Mouse (Mus musculus) embryo, embryonic 10.5 days (tissue): ENCODE measurements around the gene Lemd1.
A peak's percentile ranks its signal among the peaks of the same experiment; 100 is the strongest.

Experiments
- DNase-seq: peaks from one replicate; pipeline ENCODE4 v3.0.0-alpha.2; 2015; ENCODE audit warnings: low spot score

Gene Lemd1

DNA sequence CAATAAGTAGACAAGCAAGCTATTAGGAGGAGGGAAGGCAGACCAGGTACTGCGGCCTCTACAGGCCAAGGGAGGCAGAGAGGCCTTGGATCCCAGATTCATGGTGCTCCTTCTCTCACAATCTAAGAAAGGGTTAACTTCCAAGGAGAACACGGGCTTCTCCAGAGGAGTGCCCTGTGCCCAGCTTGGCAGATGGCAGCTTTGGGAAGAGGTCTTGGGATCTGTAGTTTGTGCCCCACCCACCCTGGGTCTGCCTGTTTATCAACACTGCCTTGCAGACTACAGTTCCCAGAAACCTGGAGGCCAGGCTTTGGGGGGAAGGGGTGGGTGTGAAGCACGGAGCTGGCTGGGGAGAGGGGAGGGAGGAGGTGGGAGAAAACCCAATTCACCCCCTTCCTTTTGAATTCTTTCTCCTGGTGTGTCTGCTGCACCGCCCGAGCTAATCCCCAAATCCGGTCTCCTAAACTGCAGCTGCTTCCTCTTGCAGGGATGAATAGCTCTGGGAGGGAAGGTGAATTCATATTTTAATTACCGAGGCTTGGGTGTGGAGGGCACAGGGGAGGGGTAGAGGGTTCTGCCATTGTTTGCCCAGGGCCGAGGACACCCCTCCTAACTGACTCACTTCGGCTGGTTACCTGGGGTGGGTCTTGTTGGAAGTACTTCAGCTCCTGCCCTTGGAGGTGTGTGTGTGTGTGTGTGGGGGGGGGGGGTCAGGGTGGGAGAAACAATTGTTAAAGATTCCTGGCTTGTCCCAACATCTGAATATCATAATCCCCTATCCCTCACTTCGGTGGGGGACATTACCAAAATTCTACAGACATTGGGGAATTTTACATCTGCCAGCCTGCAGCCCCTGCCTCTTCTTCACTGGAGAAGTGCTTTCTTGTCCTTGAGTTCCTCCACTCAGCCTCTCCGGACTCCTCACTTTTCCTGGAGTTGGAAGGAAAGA lies 9.6 kb downstream of the Lemd1 start:
- peak; percentile 79 for DNase-seq

DNA sequence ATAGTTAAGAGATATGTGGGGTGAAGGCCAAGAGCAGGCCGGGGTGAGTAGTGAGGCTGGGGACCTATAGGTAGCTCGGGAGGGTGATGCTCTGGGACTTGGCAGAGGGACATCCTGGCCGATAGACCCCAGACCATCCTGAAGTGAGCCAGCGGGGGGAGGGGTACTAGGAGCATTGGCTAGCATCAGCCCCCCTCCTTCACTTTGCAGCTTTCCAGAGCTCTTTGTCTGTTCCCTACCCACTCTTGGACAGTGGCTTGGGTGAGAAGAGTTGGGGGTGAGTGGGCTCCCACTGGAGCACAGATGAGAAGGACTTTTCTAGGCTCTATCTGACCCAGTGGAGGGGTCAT lies 10.3 kb downstream of the Lemd1 start:
- DNase-seq: peak; percentile 1

DNA sequence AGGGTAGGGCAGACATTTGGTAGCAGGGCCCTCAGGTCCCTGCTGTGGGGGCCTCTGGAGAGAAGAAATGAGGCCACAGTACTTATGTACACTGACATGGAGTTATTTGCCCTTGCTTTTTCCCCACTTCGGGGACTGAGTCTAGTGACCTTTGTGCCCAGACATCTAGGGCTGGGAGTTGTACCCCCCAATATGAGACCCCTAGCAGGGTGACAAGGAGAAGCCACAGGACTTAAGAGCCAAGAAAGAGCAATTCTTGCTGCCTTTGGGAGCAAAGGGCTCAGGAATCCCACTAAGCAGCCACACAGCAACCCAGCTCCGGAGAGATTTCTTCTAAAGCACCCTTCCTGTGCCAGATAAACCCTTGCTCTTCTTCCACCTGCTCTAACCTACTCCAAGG lies 10.7 kb downstream of the Lemd1 start:
- DNase-seq: no peak

DNA sequence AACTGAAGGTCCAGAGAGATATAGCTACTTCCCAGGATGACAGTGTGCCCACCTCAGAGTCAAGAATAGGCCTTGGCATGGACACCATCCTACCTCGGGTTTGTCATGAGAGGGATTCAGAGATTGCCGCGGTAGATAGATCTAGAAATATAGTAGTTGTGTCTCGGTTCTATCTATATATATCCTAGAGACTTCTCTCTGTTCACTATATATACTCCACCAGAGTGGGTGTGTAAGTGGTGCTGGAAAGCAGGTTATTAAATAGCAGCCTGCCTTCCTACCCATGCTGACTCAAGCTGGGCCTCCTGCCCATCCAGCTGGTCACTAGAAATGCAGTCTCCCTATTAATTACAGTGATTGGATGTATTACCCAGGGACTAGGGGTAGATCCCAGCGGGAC lies 11.5 kb downstream of the Lemd1 start:
- DNase-seq: no peak

DNA sequence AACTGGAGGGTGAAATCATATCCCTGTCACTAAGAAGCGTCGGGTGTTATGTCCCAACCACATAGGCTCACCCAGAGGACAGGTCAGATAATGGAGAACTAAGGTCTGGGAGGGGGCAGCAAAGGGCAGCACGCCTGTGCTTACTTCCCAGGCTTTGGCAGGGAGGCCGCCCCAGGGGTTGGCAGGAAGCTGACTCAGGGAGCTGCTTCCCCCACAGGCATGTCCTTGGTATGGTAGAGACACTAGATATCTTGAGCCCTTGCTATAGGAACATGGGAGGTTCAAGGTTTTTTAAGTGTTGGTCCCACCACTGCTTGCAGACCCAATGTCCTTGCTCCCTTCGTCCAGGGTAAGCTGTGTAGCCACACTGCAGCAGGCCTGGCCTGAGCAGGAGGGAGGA lies 14.7 kb downstream of the Lemd1 start:
- DNase-seq: no peak

DNA sequence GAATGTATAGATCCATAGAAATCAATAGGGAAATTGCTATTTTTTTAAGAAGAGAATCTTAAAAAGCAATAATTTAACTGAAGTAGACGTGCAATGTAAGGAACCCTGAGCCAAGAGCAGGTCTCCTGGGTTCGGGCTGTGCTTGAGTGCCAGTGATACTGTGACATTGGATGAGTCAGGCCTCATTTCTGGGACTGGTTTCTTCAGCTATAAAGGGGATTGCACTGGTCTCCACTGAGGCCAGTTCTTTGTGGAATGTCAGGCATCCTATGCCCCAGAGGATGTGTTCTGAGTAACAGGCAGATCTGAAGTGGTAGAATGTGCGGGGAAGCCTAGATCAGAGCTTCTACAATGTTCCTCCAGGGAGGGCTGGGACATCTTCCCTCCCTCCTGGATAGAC lies 15.6 kb downstream of the Lemd1 start:
- DNase-seq: no peak

DNA sequence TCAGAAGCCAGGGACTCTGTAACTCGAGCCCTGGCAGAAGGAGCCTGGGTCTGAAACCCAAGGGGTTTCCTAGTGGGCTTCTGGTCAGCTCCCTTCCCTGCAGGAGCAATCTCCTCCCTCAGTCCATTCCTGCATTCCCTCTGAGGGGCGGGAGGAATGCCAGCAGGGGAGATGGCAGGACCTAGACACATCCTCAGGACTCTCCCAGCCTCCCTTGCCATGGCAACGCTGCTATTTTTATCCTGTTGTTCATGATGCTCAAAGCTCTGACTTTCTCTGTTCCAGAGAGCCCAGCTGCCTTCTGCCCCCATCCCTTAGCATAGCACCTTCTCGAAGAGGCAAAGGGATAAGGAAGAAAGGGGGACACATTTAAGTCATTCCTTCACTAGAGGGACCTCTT lies 16.9 kb downstream of the Lemd1 start:
- peak; percentile 50 for DNase-seq

GRCm38 (mm10) chr1:132209400-132209799 lies 18.2 kb downstream of the Lemd1 start:
- no peak for DNase-seq

- peak; percentile 82 for DNase-seq
These were observed 19.7 kb downstream of the Lemd1 start for GRCm38 (mm10) chr1:132210922-132211321.

DNA sequence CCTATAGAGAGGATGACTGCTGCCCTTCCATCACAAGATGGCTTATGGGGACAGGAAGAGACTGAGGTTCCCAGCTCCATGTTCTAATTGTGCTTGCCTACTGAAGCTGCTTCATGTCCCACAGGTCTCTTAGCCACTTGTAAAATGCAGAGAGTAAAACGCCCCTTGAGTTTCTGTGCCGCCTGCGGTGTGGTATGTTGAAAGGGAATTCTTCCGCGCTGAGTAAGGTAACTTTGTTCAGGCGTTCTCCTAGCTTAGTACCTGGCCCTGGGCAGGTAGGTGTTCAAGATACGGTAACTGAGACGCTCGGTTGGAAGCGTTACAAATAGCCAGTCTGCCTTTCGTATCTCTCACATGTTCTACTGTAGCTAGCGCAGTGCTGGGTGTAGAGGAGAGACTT lies 20.4 kb downstream of the Lemd1 start:
- DNase-seq: no peak

- peak; percentile 80 for DNase-seq
These were observed 21.0 kb downstream of the Lemd1 start for GRCm38 (mm10) chr1:132212218-132212617.

DNA sequence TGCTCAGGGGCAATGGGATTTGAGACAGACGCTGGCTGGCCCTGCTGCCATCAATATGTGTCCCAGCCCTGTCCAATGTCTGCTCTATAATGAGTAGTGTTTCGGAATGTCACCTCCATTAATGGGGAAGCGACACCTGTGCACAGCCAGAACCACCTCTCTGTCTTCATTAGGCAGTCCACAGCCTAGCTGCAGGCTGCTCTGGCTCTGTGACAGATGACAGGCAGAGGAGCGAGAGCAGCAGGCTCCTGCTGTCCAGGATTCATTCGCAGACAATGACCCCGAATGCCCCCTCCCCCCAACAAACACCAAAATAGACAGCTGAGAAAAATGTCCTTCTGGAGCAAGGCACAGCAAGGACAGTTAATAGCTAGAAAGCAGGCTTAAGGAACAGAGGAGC lies 21.8 kb downstream of the Lemd1 start:
- DNase-seq: peak; percentile 59

DNA sequence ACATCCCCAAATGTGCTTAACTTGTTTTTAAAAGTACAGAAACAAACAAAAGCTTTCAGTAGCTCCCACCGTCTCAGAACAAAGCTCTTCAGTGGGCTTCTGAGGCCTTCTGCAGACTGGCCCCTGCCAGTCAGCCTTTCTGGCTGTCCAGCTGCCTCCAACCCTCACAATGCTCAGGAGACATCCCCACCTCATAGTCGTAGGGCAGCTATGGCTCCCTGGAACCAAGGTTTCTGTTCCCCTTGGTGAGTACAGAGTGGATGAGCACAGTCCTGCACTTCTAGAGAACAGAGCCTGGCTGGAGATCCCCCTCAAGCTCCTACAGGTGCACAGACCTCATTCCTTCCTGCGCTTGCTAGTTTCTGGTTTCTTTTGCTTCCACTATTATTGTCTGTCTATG lies 25.0 kb downstream of the Lemd1 start:
- no peak for DNase-seq

GRCm38 (mm10) chr1:132221627-132222026 lies 30.4 kb downstream of the Lemd1 start:
- DNase-seq: no peak

DNA sequence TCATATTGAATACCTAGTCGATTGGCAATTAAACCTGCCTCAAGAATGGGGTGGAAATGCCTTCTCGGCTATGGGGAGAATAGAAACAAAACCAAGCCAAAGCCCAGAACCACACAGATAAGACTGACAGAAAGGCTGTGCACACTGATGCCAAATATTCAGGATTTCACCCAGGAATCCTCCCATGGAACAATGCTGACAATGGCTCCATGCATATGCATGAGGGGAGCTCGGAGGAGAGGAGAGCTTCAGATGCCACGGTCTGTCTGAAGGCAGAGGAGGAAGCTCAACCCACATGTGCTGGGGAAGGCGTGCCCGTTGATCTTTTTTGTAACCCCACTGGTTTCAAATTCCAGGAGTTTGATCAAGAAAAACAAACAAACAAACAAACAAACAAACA lies 30.9 kb downstream of the Lemd1 start:
- DNase-seq: peak; percentile 54

GRCm38 (mm10) chr1:132226297-132227080 lies 35.3 kb downstream of the Lemd1 start:
- no peak for DNase-seq

- DNase-seq: no peak
These were observed 38.4 kb downstream of the Lemd1 start, which contains the start of gene Gm10188 for GRCm38 (mm10) chr1:132229667-132230066. Gm10188 (minus strand) TSS chr1:132229767.

DNA sequence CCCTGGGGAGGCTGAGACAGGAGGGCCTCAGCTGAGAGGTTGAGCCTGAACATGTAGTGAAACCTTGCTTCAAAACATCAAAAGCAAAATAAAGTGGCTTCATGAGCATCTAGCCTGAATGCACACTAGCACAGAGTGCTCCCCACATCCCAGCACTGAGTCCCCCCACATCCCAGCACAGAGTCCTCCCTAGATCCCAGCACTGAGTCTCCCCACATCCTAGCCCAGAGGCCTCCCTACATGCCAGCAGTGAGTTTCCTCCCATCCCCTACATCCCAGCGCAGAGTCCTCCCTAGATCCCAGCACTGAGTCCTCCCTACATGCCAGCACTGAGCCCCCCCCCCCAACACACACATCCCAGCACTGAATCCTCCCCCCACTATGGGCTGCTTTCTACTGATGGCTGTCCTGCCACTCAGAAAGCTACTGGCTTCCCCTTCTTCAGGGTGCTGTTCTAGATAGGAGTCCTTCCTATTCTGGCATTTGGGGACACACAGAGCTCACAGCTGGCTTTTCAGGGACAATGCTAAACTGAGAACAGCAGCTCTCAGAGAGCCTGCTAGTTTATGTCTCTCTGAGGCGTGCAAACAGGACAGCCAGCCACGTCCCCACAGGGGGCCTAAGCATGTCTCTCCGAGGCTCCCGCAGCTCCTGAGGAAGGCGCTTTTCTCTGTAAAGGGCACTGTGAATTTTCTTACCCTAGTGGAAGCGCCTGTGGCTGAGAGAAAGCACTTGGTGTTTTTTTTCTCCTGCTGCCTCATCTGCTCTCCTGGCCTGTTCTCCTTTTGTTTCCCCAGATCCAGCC lies 40.4 kb downstream of the Lemd1 start:
- DNase-seq: no peak

DNA sequence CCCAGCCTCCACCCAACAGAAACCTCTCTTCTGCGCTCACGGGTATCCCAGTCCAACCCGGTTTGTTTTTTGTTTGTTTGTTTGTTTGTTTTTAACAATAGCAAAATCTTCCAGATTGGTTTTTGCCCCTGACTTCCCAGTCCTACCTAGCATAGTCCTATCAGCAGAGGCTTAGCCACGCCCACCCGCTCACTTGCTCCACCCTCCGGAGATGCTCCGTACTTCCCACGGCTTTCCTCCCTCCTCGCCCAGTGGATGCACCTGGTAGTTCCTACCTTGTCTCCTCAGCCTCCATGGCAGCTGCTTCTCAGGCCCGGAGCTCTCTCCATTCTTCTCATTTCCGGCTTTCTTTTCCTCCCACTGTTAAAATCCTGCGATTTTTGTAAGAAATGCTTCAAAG lies 42.3 kb downstream of the Lemd1 start:
- DNase-seq: peak; percentile 72

DNA sequence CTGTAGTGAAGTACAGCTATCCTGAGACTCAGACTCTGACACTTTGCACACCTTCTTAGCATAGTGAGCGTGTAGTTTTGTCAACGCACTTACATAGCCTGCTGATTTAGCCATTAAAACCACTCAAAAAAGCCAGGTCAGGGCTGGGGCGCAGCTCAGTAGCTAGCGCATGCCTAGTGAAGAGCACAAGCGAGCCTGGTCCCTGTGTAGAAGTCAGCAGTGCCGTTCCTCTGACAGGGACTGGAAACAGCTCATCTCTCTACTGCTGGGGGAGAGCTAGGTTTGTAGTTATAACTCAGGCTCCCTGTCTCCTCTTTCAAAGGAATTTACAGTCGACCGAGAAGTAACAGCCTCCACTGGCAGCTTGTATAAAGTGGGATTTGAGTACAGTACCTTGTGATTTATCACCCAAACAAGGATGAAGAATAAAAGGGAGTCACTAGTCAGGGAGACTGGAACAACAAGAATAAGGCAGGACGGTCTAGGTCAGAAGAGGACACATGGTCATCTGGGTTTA lies 43.6 kb downstream of the Lemd1 start:
- DNase-seq: no peak

GRCm38 (mm10) chr1:132237585-132238159 lies 46.4 kb downstream of the Lemd1 start:
- DNase-seq: peak; percentile 85

DNA sequence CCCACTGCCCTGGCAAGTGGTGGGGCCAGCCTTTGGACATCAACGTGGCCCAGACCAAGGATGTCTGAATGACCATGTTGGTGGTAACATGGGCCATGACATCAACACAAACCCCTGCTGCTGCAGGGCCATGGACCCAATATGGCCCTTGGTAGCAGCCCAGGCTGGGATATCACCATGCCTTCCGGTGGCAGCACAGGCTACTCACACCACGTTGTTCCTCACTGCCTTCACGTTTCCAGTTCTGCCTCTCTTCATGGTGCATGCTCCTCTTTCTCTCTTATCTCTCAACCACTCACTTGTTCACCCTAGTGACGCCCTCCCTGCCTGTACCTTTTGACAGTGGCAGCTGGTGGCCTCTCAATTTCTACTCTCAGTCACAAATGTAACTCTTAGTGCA lies 53.8 kb downstream of the Lemd1 start:
- no peak for DNase-seq
